Mouse (Mus musculus) thymus, postnatal 4 days (tissue): ENCODE data around the gene Nop9.

Experiments
- DNase-seq: peaks from one replicate; pipeline ENCODE4 v3.0.0; 2021

Nop9 gene

DNA sequence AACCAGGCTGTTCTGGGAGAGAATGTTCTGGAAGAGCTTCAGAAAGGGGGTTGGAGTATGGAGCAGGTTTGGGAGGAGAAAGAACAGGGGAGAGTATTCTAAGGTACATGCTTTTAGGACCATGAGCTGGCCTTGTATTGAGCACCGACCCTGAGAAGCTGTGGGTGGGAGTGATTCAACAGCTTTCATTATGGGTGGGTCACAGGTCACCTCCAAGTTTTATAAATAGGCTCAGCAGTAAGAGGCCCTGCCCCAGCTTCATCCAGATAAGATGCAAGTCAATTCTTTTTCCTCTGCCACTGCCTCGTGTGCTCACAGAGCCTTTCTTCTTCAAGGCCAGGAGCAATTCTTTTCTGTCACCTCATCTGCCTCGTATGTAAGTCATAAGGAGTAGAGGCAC lies 31.7 kb downstream of the Nop9 start:
- DNase-seq: peak; percentile 1

DNA sequence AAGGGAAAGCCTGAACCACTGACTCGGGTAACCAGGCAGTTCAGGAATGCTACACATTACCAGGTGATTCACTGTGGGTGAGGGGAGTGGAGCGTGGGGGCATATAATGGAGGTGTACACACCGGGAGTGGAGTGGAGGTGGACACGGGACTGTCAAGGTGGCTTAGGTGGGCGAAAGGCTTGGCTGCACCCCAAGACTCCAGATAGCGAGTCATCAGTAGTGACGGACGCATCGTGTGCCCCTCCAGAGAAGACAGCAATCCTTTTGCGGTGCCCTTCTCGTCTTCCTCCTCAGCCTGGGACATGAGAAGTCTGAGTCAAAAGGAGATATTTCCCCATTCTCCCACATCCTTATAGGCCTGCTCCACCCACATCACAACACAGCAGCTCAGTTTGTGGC lies 32.3 kb downstream of the Nop9 start:
- peak; percentile 3 for DNase-seq

DNA sequence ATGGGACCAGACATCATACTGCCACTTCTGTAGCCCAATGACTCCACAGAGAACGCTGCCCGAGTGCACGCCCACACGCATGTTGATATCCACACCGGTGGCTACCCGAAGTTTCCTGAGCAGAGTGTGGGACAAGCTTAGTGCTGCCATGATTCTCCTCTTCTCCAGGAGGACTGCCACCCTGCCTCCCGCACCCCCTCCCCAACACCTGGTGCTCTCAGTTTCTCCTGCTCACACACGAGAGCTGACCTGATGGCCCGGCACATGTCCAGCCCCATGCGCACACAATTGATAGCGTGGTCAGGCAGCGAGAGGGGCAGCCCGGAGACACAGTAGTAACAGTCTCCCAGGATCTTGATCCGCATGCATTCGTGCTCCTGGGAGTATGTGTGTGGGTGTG lies 33.2 kb downstream of the Nop9 start:
- DNase-seq: peak; percentile 6

DNA sequence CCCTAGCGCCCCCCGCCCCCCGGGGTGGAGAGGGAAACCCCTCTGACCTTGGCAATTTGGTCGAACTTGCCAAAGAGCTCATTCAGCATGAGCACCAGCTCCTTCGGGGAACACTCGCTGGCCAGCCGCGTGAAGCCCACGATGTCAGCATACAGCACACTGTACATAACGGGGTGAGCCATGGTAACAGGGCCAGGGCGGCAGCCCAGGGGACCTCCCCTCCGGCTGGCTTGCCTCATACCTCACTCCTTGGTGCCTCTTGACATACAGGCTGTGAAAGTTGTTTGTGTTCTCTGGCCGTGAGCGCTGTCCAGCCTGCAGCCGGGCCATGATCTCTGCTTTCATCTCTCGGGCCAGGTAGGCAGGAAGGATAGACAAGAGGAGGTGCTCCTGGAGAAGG lies 34.2 kb downstream of the Nop9 start:
- peak; percentile 6 for DNase-seq

DNA sequence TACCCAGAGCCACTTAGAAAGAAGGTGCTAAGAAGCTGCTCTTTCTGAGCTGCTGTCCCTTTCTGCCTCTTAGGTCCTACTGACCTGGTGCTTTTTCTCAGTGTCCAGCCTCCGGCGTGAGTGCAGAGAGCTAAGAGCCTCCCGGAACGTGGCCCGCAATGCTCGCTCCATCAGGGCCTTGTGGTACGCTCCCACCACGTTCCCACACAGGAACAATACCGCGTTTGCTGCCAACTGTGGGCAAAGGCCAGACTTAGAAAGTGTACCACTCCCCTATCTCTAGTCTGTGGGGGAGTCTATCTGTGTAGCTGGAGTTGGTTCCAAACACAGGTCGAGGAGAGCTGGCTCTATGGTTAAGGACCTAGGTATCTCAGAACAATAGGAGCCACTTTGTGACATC lies 35.2 kb downstream of the Nop9 start:
- DNase-seq: peak; percentile 7

DNA sequence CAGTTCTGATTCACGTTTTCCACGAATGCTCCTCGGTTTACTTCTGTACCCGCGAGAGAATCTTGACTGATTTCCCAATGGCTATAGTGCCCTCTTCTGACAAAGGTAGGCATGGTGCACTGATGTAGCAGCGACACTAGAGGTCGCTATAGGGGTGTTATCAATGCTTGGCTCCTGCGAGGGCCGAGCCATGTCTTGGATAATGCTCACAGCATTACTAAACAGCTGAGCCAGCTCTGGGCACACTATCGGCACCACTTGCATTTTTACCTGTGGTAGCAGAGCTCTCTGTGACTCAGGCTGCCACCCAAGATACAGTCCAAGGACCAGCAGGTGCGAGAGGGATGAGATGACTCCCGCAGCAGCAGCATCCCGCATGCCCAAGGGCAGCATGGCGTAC lies 35.8 kb downstream of the Nop9 start:
- DNase-seq: peak; percentile 63

DNA sequence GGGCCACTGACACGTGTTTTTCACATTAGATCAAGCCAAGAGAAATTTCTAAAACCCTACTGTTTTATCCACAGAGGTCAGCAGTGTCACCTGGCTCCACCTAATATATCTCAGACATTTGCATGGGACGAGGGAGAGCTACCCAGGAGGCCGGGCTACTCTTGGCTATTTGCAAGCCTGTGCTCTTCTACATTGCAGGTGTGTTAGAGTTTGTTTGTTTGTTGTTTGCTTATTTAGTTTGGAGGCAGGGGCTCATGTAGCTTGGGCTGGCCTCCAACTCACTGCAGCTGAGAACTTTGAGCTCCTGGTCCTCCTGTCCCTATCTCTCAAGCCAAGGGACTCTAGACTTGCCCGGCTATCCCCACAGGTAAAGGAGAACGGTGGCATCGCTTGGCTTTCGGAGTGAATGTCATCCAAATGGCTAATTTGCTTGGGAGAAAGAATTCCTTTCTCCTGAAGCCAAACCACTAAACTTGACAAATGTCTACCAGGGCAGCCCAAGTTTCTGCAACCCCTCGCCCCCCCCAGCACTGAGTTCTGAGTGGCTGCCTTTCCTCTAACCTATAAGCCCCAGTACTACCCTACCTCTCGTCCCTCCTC lies 37.0 kb downstream of the Nop9 start:
- no peak for DNase-seq

DNA sequence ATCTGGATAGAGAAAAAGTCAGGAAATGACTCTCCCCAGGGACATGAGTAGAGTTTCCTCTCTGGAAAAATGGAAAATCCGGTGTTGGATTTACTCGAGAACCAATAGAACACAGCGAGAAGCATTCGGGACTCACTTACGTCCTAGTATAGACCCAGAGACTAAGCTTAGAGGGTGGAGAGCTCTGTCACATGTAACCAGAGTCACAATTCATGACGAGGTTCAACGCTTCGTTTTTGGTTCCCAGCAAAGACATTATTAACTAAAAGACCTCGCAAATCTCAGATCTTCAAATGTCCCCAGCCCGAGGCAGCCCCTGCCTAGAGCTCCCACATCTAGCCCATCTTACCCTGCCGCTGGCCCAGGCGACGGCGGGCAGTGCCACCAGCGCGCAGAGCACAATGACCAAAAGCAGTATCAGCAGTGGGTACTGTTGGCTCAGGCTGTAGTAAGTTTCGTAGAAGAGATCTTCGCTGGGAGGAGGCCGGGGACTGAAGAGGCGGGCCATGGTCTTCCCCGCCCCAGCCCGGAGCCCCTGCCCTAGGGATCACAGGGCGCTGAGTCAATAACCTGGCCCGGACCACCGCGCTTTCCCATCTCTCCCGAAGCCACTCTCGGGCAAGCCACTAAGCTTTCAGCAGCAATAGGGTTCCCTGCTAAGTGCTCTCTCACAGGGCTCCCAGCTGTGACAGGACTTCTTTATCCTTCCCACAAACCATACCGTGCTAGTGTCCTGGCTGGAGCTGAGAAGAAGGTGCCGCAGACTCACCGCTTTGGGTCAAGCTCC lies 37.9 kb downstream of the Nop9 start:
- DNase-seq: no peak

DNA sequence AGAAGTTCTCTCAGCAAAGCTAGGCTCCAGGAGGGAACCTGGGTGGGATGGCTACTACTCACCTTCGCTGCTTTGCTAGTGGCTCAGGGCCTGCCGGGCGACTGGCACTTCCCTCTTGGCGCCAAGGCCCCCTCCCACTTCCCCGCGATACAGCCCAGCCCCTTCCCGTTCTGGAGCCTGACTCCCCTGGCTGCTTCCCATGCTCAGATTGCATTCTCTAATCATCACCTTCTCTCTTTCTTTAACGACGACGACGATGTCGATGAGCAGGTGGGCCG lies 38.4 kb downstream of the Nop9 start, which contains the start of gene Adcy4:
TSS of gene Adcy4 (minus strand) at position 138 of the 278 bp plus-strand sequence.
- DNase-seq: no peak

DNA sequence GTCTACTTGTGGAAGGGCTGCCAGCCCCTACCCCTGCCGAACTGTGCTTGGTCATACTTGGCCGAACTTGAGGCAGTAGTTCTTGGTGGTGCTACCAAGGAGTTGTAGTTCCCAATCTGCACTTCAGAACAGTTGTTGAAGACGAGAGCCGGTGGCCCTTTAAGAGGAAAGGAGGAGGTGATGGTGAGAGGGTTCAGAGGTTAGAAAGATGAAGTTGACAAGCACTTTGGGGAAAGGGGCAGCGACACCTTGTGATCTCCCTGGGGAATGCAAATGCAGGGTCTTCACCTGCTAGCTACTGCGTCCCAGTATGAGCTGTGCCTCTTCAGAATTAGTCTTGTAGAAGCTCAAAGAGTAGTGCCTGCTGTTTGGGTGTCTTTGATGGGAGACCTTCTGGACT lies 39.7 kb downstream of the Nop9 start:
- DNase-seq: peak; percentile 71

DNA sequence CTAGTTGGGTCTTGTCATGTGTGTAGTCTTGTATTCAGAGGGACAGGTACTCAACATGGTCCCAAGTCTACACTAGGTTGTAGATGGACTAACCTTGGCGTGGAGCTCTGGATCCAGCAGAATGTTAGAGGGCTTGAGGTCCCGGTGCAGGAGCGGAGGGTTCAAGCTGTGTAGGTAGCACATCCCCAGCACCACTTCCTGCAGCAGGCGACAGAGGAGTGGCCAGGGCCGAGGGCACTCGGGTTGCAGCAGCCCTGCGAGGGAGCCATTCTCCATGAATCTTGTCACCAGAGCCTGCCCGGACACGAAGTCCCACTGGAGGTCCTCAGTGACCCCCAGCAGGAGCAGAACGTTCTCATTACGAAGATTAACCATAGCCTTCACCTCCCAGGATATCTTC lies 42.2 kb downstream of the Nop9 start:
- peak; percentile 27 for DNase-seq

DNA sequence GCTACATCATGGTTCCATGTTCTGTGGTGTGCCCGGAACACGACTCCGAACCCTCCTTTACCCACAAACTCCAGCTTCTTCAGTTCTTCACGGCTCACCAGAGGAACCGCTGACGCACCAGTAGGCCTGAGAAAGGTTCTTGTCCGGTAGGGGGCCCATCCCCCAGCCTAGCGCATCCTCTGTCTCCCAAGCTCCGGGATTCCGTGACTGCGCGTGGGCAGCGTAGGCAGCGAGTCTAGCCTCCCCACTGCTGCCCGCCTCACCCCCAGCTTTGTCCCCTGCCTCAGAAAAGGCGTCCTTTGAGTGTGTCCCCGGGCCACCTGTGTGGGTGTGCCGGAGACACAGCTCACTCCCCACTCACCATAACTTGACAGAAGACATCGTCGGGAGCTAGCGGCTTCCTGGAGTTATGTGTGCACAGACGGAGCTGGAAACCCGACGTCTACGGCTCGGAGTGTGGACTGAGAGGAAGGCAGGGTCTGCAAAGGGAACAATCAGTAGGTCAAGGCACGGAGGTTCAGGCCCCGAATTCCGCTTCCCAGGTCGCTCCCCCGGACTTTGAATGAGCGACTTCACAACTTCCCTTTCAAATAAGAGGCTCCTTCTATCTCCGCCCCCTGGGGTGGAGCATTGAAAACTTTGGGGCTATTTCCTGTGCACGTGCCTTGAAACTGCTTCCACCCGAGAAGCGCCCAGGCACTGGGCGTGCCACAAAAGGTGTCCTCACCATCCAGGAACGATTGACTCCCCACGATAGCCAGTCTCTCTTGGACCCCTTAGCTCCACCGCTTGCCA lies 43.0 kb downstream of the Nop9 start, which contains the start of gene Ripk3:
TSS of gene Ripk3 (minus strand) at position 610 of the 795 bp plus-strand sequence.
- DNase-seq: peak; percentile 76

DNA sequence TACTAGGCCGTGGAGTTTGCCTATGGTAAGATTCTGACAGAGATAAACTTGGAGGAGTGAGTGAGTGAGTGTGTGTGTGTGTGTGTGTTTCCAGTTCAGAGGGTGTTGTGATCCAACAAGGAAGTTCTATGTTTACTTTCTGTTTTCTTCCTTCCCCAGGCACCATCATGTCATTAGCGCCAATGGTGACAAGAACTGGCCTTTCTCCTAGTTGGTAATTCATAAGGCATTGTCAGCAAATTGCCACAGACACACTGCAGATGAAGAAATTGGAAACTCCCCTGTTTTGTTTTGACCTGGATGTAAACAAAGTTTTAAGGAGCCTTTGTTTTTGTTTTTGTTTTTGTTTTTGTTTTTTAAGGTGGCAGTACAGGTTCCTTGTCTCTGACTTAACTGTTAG lies 48.0 kb downstream of the Nop9 start:
- no peak for DNase-seq

DNA sequence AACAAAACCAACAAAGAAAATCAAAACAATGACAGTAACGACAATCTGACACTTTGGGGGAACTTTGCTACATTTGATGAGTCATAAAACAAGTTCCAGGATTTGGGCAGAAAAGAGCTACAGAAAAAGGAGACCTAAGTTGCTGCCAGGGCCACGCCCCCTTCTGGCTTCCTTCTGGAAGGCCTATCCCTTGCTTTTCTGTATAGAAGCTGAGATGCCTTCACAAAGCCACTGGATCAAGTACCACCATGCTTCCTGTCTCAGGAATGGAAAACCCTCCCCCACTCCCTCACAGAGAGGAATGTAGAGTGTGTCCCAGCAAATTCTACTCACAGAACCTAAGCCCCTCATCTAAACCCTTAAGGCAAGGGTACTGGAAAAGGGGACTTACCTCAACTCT lies 48.5 kb downstream of the Nop9 start:
- no peak for DNase-seq

DNA sequence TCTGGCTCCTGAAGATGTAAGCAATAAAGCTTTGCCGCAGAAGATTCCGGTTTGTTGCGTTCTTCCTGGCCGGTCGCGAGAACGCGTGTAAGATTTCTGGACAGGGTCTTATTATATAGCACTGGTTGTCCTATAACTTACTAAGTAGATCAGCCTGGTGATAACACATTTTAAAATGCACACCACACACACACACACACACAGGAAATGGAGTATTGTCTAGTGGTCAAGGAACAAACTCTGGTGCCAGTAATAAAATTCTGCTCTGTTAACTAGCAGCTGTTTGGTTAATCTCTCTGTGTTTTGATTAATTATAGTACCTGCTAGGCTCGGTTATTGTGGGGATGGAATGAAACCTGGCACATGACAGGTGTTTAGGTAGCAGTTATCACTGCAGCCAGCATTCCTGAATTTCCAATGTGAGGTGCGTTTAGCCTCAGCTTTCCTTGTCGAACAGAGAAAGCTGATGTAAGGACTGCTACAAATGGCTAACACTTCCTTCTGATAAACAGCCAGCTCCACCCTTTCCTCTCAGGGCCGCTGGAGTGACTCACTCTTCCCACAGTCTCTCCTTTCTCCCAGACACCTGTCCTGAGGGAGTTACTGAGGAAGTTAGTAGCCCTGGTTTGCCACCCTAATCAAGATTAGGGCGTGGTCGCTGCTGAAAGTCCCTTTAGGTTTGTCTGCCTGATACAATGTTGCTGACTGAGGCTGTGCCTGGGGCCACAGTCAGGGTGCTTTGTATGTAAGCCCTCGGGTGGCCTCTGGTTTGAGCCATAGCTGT lies 50.1 kb downstream of the Nop9 start:
- DNase-seq: no peak
